Mouse (Mus musculus) embryo, embryonic 10.5 days (tissue): ENCODE results near the gene Gars.

Experiments
- DNase-seq: peaks from one replicate; pipeline ENCODE4 v3.0.0-alpha.2; 2015; ENCODE audit warnings: low spot score

The Gars gene

DNA sequence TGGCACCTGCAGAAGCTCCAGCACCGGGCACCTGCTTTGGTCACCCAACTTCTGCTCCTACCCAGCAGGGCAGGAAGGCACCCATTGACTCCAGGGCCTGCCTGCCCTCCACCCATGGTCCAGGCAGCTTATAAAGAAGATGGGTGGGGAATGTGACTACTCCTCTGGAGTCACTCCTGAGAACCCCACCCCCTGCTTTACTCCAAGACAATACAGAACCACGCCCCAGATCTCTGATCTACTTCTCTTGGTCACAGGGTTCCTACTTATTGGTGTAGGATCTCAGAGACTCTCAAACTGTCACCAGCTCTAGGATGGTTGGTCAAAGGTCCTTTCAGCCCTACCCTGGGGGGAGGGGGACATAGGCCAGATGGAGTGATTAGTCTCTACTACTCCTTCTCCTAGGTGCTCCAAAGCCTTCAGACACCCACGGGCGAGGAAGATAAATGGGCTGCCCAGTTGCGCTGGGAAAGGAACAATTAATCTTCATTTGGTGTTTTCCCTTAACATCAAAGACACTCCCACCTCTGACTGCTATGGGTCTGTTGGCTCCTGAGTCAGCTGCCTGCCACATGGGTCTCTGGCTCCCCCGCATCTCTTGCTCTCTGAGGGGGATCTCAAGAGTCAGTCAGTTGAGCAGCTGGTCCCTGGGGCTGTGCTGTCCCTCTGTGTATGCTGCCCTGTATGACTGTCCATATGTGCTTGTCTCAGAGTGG is 55.8 kb downstream of the Gars start:
- peak; percentile 38 for DNase-seq

DNA sequence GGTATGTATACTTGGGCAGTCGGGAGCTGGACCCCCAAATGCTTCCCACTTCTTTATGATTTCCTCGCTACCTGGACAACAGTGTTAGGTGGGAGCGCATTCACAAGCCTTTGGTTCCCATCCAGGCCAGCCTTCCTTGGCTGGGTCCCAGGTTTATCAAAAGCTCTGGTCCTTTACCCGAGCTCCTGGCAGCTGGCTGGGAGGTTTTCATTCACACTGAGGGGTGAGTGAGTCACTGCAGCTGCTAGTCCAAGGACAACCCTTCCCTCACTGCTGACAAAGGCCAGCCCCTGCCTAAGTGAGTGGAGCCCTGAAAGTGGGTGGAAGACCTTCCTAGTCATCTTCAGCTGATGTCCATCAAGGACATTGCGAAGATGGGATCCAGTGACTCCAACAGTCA is 60.2 kb downstream of the Gars start:
- no peak for DNase-seq

DNA sequence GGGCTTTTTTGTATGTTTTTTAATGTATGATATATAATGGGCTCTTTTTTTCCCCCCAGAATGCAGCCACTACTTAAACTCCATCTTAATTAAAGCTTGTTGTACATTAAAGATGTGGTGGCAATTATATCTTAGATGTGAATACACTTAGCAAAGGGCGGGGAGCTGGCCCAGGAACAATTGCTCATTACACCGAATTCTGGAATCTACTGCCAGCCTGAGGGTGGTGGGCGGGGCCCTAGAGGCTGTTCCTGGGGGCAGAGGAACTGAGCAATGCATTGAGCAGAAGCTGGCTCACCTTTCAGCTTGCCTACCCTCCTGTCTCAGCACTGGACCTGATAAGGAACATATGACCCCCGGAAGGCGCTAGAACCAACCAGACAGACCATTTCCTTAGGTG is 60.8 kb downstream of the Gars start:
- no peak for DNase-seq

DNA sequence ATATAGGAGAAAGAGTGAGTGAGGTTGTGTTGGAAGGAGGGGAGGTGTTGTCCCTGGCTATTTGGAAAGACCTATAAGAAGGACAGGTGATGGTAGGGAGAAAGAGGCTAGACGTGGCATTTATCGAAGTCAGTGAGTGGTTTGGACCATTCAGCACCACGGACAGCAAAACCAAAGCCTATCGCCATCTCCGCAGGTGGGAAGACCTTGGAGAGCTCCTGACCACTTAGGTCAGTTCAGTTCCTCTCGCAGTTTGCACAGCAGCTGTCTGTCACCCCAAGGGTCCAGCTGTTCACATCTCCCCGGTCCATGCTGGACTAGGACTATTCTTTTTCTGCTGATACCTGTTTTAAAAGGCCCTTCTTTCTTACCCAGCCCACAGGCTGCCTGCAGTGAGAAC is 70.6 kb downstream of the Gars start:
- peak; percentile 86 for DNase-seq

DNA sequence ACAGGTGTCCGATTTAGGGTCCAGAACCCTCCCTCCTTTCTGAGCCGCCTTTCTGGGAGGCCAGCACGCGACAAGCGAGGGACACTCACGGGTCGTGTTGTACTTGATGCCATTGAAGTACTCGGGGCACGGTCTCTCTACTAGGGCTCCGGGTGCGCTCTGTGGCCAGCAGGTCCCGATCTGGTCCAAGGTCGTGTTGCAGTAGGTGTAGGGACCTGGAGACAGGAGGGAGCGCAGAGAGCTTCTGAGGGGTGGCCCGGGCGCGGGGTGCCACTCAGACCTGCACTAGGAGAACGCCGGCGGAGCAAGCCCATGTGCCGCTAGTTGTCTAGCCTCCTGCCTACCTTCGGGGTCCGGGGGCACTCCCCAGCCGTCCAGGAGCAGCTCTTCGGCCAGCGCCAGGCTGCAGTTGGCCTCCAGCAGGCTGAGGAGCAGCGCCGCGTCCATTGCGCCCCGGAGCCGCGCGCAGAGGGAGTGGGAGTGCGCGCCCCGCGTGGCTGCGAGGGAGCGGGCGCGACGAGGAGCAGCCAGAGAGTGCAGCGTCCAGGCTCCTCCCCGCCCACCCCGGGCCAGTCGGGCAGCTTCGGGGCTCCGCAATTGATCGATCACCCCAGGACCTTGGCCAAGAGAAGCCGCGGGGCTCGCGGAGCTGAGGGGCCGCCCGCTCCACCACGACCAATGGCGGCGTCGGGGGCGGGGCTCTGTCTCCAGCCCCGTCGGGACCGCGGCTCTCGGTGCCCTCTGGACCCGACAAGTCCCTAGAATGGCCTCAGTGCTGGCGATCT is 79.7 kb downstream of the Gars start:
- DNase-seq, result peak; percentile 49

DNA sequence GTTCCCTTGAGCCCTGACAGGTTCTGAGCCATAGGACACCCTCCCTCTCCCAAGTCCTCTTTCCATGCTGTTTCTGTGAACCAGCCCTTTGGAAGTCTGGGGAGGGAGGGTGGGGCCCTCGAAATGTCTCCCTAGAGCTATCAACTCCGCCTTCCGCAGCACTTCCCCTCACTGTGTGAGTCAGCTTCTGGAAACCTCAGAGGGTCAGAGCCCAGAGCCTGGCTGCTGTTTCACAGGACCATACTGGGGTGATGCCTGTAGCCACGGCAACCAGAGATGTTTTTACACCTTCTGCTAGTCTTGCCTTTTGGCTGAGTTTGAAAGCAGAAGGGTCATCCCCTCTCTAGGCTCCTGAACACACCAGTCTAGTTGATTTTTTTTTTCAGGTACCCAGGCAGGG is 85.2 kb downstream of the Gars start:
- no peak for DNase-seq

DNA sequence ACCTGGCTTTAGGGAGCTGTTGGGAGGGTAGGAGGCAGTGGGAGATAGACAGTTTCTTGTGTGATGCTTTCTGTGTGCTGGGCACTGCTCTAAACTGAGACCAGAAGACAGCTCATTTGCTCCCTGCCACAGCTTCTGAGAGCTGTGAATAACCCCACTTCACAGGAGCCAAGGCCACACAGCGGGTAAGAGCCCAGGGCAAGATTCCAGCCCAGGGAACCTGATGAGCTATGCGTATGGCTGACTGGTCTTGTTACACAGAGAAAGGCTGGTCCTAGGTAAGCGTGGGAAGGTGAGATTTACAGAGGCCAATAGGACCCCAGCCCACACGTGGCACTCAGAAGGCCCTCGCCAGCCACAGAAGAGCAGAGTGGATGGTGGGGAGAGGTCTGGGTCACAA is 88.8 kb downstream of the Gars start:
- no peak for DNase-seq

DNA sequence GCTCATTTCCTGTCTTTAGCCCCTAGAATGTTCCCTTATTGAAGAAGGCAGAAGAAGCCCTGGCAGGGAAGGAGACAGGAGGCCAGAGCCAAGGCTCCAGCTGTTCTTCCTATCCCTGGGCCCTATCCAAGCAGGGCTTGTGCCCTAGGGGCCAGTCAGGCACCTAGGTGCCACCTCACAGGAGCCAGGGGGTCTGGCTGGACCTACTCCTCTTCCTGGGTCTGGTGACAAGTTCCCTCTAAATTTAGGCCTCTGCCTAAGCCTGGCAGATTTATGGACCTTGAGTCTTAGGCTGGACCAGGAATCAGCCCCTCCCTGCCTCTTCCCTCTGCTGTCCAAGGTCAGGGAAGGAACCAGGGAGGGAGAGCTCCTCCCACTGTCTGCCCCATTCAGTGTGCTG is 90.6 kb downstream of the Gars start:
- DNase-seq, result no peak
